Mouse (Mus musculus): ENCODE results near the gene Btbd11. TPM values are rescaled to one million over a fixed set of nuclear protein-coding genes. Genes with fewer than 3 reads are reported as not detected.

The Btbd11 gene
- polyA plus RNA-seq, 1 experiment from 2014 or later, result 4.4 TPM

- ATAC-seq (replicated peaks; ENCODE audit: insufficient number of reproducible peaks, low FRiP score, low TSS enrichment, low read depth), result no peak
- DNase-seq (ENCODE audit: low spot score), result no peak
- Histone ChIP-seq H3K27ac (replicated peaks; ENCODE audit: low read depth, low read length) (no peak overlapping the region), H3K4me3 (ENCODE audit: low read depth, low read length) (no peak overlapping the region), H3K36me3 (replicated peaks; ENCODE audit: control insufficient read depth, insufficient read depth, low read depth, low read length) (no peaks in the 10 kb centered on the region), H3K4me1 (ENCODE audit: control insufficient read depth, insufficient read depth, low read length) (no peaks in the 10 kb centered on the region; the same call in 1 of the 2 replicates), H3K4me2 (ENCODE audit: low read depth, low read length) (no peak overlapping the region), H3K27me3 (ENCODE audit: control insufficient read depth, insufficient read depth, low read length) (no peaks in the 10 kb centered on the region), H3K9ac (replicated peaks; ENCODE audit: low read length) (no peak overlapping the region), H3K9me3 (replicated peaks; ENCODE audit: control insufficient read depth, low read length) (no peaks in the 10 kb centered on the region)
- WGBS, result 86% methylated on average over 8 of the region's 8 CpGs
Observed at GRCm38 (mm10) chr10:85496358-85496757, 109.7 kb downstream of the Btbd11 start.

DNA sequence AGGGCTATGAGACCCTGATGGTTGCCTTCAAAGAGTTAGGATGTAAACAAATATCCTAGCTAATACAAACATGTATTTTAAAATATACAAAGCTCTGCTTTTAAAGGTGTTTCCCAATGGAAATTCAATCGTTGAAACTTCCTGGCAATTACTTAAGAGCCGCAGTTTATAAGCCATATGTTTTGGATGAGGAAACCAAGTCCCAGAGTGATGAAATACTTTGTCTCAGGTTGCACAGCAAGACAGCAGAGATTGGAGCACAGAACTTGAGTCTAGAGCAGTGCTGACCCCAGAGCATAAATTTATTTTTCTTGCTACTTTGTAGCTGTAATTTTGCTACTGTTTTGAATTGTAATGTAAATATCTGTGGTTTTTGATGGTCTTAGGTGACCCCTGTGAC is 110.4 kb downstream of the Btbd11 start:
- ATAC-seq (replicated peaks; ENCODE audit: insufficient number of reproducible peaks, low FRiP score, low TSS enrichment, low read depth) (no peak), DNase-seq (ENCODE audit: low spot score) (peak; percentile 36)
- H3K4me1 ChIP-seq (ENCODE audit: control insufficient read depth, insufficient read depth, low read length), result peaks cover 2% of the 10 kb centered on the region; the same call in 1 of the 2 replicates
- no peak overlapping the region for H3K27ac ChIP-seq (replicated peaks; ENCODE audit: low read depth, low read length)
- no peaks in the 10 kb centered on the region for H3K36me3 ChIP-seq (replicated peaks; ENCODE audit: control insufficient read depth, insufficient read depth, low read depth, low read length)
- no peaks in the 10 kb centered on the region for H3K27me3 ChIP-seq (ENCODE audit: control insufficient read depth, insufficient read depth, low read length)
- WGBS, result 31% methylated on average over 2 of the region's 2 CpGs
- no peak overlapping the region for H3K4me3 ChIP-seq (ENCODE audit: low read depth, low read length)
- no peak overlapping the region for H3K4me2 ChIP-seq (ENCODE audit: low read depth, low read length)
- no peak overlapping the region for H3K9ac ChIP-seq (replicated peaks; ENCODE audit: low read length)
- H3K9me3 ChIP-seq (replicated peaks; ENCODE audit: control insufficient read depth, low read length), result no peaks in the 10 kb centered on the region

- H3K4me1 ChIP-seq (ENCODE audit: control insufficient read depth, insufficient read depth, low read length), result peaks cover 6% of the 10 kb centered on the region; the same call in 1 of the 2 replicates
- no peak overlapping the region for H3K4me2 ChIP-seq (ENCODE audit: low read depth, low read length)
- H3K27ac ChIP-seq (replicated peaks; ENCODE audit: low read depth, low read length), result no peak overlapping the region
- no peak overlapping the region for H3K4me3 ChIP-seq (ENCODE audit: low read depth, low read length)
- H3K9me3 ChIP-seq (replicated peaks; ENCODE audit: control insufficient read depth, low read length), result no peaks in the 10 kb centered on the region
- WGBS, result 50% methylated on average over 5 of the region's 5 CpGs
- DNase-seq (ENCODE audit: low spot score) (peak; percentile 40), ATAC-seq (replicated peaks; ENCODE audit: insufficient number of reproducible peaks, low FRiP score, low TSS enrichment, low read depth) (no peak)
- H3K36me3 ChIP-seq (replicated peaks; ENCODE audit: control insufficient read depth, insufficient read depth, low read depth, low read length), result no peaks in the 10 kb centered on the region
- H3K9ac ChIP-seq (replicated peaks; ENCODE audit: low read length), result no peak overlapping the region
- H3K27me3 ChIP-seq (ENCODE audit: control insufficient read depth, insufficient read depth, low read length), result no peaks in the 10 kb centered on the region
Observed at GRCm38 (mm10) chr10:85497931-85498330, 111.3 kb downstream of the Btbd11 start.

GRCm38 (mm10) chr10:85500573-85501155 is 114.0 kb downstream of the Btbd11 start:
- Histone ChIP-seq H3K4me3 (ENCODE audit: low read depth, low read length) (no peak overlapping the region), H3K4me1 (ENCODE audit: control insufficient read depth, insufficient read depth, low read length) (peaks cover 6% of the 10 kb centered on the region; the same call in 1 of the 2 replicates), H3K4me2 (ENCODE audit: low read depth, low read length) (no peak overlapping the region), H3K9ac (replicated peaks; ENCODE audit: low read length) (no peak overlapping the region), H3K27ac (replicated peaks; ENCODE audit: low read depth, low read length) (no peak overlapping the region), H3K27me3 (ENCODE audit: control insufficient read depth, insufficient read depth, low read length) (no peaks in the 10 kb centered on the region), H3K9me3 (replicated peaks; ENCODE audit: control insufficient read depth, low read length) (no peaks in the 10 kb centered on the region), H3K36me3 (replicated peaks; ENCODE audit: control insufficient read depth, insufficient read depth, low read depth, low read length) (no peaks in the 10 kb centered on the region)
- 75% methylated on average over 9 of the region's 9 CpGs for WGBS
- DNase-seq (ENCODE audit: low spot score) (no peak), ATAC-seq (replicated peaks; ENCODE audit: insufficient number of reproducible peaks, low FRiP score, low TSS enrichment, low read depth) (no peak)

DNA sequence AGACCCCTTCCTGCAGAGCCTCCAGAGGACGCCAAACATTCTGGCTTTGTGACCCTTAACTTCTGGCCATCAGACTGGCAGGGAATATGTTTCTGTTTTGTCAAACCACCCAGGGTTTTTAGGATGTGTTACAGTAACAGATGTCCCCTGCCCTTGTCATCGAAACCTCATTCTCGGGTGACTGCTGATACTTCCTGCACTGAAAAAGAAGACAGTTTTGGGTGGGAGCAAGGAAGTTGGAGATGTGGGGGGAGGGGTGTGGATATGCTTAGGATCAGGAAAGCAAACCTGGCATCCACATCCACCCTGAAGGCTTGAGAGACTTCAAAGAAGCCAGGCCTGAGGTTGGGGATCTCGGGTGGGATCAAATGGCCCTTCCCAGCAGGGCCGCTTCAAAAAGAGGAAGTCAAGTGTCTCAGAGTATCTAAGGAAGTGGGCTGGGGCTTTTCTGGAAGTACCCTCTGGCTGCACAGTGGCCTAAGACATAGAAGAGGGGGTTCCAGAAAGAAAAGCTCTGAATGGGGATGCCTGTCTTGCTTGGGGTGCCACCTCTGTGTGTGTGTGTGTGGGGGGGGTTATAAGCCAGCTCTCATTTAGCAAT is 115.5 kb downstream of the Btbd11 start:
- DNase-seq (ENCODE audit: low spot score), result no peak
- Histone ChIP-seq H3K4me1 (ENCODE audit: control insufficient read depth, insufficient read depth, low read length) (peaks cover 6% of the 10 kb centered on the region; the same call in 1 of the 2 replicates), H3K4me3 (ENCODE audit: low read depth, low read length) (no peak overlapping the region), H3K27ac (replicated peaks; ENCODE audit: low read depth, low read length) (no peak overlapping the region), H3K9me3 (replicated peaks; ENCODE audit: control insufficient read depth, low read length) (no peaks in the 10 kb centered on the region), H3K9ac (replicated peaks; ENCODE audit: low read length) (no peak overlapping the region), H3K4me2 (ENCODE audit: low read depth, low read length) (no peak overlapping the region), H3K27me3 (ENCODE audit: control insufficient read depth, insufficient read depth, low read length) (no peaks in the 10 kb centered on the region), H3K36me3 (replicated peaks; ENCODE audit: control insufficient read depth, insufficient read depth, low read depth, low read length) (no peaks in the 10 kb centered on the region)
- ATAC-seq (replicated peaks; ENCODE audit: insufficient number of reproducible peaks, low FRiP score, low TSS enrichment, low read depth), result no peak
- WGBS, result 41% methylated on average over 5 of the region's 5 CpGs

DNA sequence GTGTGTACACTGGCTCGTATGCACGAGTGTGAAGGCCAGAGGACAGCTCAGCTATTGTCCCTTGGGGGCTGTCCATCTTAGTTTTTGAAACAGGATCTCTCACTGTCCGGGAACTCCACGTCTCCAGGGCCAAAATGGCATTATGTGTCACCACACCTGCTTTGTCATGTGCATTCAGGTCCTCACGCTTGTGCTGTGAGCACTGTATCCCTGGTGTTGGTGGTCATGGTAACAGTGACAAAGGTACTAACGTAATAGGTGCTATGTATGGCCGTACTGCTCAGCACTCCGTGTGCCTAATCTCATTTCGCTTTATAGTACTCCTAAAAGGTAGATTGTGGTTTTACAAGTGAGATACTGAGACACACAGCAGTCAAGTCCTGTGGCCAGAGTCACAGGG is 116.0 kb downstream of the Btbd11 start:
- H3K4me3 ChIP-seq (ENCODE audit: low read depth, low read length), result no peak overlapping the region
- 61% methylated on average over 9 of the region's 9 CpGs for WGBS
- DNase-seq (ENCODE audit: low spot score) (no peak), ATAC-seq (replicated peaks; ENCODE audit: insufficient number of reproducible peaks, low FRiP score, low TSS enrichment, low read depth) (no peak)
- H3K9me3 ChIP-seq (replicated peaks; ENCODE audit: control insufficient read depth, low read length), result no peaks in the 10 kb centered on the region
- no peaks in the 10 kb centered on the region for H3K36me3 ChIP-seq (replicated peaks; ENCODE audit: control insufficient read depth, insufficient read depth, low read depth, low read length)
- H3K27me3 ChIP-seq (ENCODE audit: control insufficient read depth, insufficient read depth, low read length), result no peaks in the 10 kb centered on the region
- no peak overlapping the region for H3K4me2 ChIP-seq (ENCODE audit: low read depth, low read length)
- peaks cover 6% of the 10 kb centered on the region; the same call in 1 of the 2 replicates for H3K4me1 ChIP-seq (ENCODE audit: control insufficient read depth, insufficient read depth, low read length)
- H3K9ac ChIP-seq (replicated peaks; ENCODE audit: low read length), result no peak overlapping the region
- H3K27ac ChIP-seq (replicated peaks; ENCODE audit: low read depth, low read length), result no peak overlapping the region

DNA sequence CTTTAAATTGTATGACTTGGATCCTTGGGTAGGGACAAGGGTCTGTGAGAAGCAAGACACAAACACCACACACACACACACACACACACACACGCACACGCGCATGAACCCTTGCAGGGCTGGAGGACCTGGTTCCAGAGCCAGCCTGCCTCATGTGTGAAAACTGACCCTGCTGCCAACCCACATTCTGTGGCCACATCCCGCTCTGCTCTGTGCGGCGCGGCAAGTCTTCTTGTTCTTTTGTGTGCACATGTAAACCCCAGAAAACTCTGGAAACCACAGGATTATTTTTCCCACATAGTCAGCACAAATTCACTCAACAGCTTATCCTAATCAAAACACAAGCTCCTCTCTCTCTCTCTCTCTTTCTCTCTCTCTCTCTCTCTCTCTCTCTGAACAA is 116.8 kb downstream of the Btbd11 start:
- no peaks in the 10 kb centered on the region for H3K9me3 ChIP-seq (replicated peaks; ENCODE audit: control insufficient read depth, low read length)
- no peaks in the 10 kb centered on the region for H3K36me3 ChIP-seq (replicated peaks; ENCODE audit: control insufficient read depth, insufficient read depth, low read depth, low read length)
- H3K4me1 ChIP-seq (ENCODE audit: control insufficient read depth, insufficient read depth, low read length), result peaks cover 6% of the 10 kb centered on the region; the same call in 1 of the 2 replicates
- no peak overlapping the region for H3K27ac ChIP-seq (replicated peaks; ENCODE audit: low read depth, low read length)
- no peak overlapping the region for H3K4me3 ChIP-seq (ENCODE audit: low read depth, low read length)
- no peak overlapping the region for H3K9ac ChIP-seq (replicated peaks; ENCODE audit: low read length)
- no peaks in the 10 kb centered on the region for H3K27me3 ChIP-seq (ENCODE audit: control insufficient read depth, insufficient read depth, low read length)
- ATAC-seq (replicated peaks; ENCODE audit: insufficient number of reproducible peaks, low FRiP score, low TSS enrichment, low read depth), result no peak
- H3K4me2 ChIP-seq (ENCODE audit: low read depth, low read length), result no peak overlapping the region
- DNase-seq (ENCODE audit: low spot score), result no peak
- WGBS, result 88% methylated on average over 7 of the region's 7 CpGs

GRCm38 (mm10) chr10:85507270-85508050 is 120.8 kb downstream of the Btbd11 start:
- no peaks in the 10 kb centered on the region for H3K9me3 ChIP-seq (replicated peaks; ENCODE audit: control insufficient read depth, low read length)
- no peak overlapping the region for H3K9ac ChIP-seq (replicated peaks; ENCODE audit: low read length)
- H3K27me3 ChIP-seq (ENCODE audit: control insufficient read depth, insufficient read depth, low read length), result no peaks in the 10 kb centered on the region
- H3K4me2 ChIP-seq (ENCODE audit: low read depth, low read length), result no peak overlapping the region
- H3K4me1 ChIP-seq (ENCODE audit: control insufficient read depth, insufficient read depth, low read length), result no peaks in the 10 kb centered on the region
- no peak overlapping the region for H3K4me3 ChIP-seq (ENCODE audit: low read depth, low read length)
- WGBS, result 78% methylated on average over 7 of the region's 7 CpGs
- DNase-seq (ENCODE audit: low spot score) (no peak), ATAC-seq (replicated peaks; ENCODE audit: insufficient number of reproducible peaks, low FRiP score, low TSS enrichment, low read depth) (no peak)
- H3K36me3 ChIP-seq (replicated peaks; ENCODE audit: control insufficient read depth, insufficient read depth, low read depth, low read length), result no peaks in the 10 kb centered on the region
- no peak overlapping the region for H3K27ac ChIP-seq (replicated peaks; ENCODE audit: low read depth, low read length)
